Mouse (Mus musculus) thymus, postnatal 10 days (tissue): ENCODE measurements around the gene Grid2.

Experiments
- DNase-seq, 2 experiments: peaks; one replicate each; pipeline ENCODE4 v3.0.0; 2021; ENCODE audit warnings: low spot score in 2 of 2

Gene Grid2

GRCm38 (mm10) chr6:64047950-64048349 lies 792.3 kb downstream of the Grid2 start:
- no peak for DNase-seq

- DNase-seq = no peak
These were observed 808.2 kb downstream of the Grid2 start for GRCm38 (mm10) chr6:64063858-64064257.

GRCm38 (mm10) chr6:64064704-64065103 lies 809.0 kb downstream of the Grid2 start:
- no peak for DNase-seq

- DNase-seq = no peak
These were observed 817.7 kb downstream of the Grid2 start for GRCm38 (mm10) chr6:64073406-64073805.

- DNase-seq = no peak
These were observed 822.2 kb downstream of the Grid2 start for GRCm38 (mm10) chr6:64077911-64078310.

DNA sequence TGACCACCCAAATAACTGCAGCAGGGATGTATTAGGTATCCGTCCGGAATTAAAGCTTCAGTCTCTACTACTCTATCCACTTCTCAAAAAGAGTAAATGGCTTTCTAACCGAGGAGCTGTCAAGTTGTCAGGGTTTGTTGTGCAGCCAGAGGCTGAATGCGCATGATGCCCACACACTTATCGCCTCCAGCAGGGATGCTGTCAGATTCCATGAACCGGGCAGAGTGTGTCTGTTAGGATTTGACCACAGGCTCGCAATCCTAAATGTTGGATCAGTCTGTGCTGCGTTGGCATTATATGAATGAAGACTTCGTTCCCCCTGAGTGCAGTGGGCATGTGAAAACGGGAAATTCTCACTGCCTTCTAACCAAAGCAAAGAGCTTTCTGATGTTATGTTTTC lies 843.0 kb downstream of the Grid2 start:
- DNase-seq = no peak

DNA sequence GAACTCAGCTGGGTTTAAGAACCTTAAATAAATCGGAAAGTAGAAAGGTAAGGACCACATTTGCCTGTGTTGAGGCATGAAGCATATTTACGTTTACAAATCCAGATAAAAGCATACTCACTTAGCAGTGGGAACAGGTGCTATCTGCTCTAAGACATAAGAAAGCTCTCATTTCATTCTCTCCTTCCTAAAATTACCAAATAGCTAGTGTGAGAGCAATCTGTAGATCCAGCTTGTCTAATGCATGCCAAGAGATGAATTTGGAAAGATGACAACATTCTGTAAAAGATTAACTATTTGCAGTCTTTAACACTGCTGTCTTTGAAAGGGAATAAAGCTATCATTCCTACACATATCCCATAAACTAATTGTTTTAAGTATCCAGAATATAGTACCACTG lies 858.9 kb downstream of the Grid2 start:
- no peak for DNase-seq

GRCm38 (mm10) chr6:64136275-64136674 lies 880.6 kb downstream of the Grid2 start:
- DNase-seq = no peak

GRCm38 (mm10) chr6:64148613-64149012 lies 892.9 kb downstream of the Grid2 start:
- no peak for DNase-seq

GRCm38 (mm10) chr6:64174995-64175612 lies 919.4 kb downstream of the Grid2 start:
- no peak for DNase-seq

GRCm38 (mm10) chr6:64193646-64194045 lies 938.0 kb downstream of the Grid2 start:
- no peak for DNase-seq

DNA sequence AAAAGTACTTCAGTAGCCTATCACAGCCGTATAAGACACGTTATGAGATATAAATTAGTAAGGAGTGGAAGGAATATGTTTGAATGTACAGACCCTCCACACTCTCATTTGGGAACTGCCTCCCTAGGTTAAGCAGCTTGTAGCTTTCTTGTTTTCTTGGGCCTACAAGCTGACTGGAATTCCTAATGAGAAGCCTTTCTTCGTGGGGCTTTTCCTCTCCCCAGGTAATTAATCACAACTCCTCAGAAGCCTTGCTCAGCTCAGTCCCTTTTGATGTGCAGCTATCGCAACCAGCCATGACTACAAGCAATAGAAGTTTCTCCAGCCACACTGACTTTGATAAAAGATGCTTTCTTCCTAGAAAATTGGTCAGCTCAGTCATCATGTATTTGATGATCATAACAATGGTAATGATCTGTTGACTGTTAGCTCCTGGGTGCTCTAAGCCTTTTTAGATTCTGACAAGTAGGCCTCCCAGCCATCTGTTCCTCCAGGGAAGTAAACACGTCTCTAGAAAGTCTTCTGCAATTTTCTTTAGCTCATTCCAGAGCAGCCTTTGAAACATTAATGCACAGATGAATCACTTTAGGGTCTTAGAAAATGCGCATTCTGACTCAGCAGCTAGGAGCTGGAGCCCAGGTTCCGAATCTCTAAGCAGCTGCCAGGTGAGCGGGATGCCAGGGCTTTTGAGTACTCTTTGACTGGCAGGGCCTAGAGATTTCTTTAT lies 946.9 kb downstream of the Grid2 start:
- no peak for DNase-seq

GRCm38 (mm10) chr6:64236351-64236750 lies 980.7 kb downstream of the Grid2 start:
- DNase-seq = no peak

- no peak for DNase-seq
These were observed 984.9 kb downstream of the Grid2 start for GRCm38 (mm10) chr6:64240526-64240925.

DNA sequence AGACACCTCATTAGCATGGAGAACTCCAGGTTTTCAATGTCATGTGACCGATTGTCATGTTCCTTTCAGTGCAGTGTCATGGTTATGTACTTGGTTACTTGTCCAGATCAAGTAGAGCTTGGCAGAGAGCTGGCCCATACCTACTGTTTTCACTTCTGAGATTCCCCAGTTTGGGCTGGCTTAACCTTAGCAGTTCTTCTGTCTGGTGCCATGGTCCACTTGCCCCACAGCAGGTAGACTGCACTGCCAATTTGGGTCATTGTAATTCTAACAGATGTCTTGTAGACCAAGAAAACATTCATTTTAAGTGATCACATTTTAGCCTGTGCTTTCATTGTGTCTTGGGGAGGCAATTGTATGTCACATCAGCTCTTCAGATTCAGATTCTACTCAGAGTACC lies 990.3 kb downstream of the Grid2 start:
- DNase-seq = no peak

GRCm38 (mm10) chr6:64251041-64251440 lies 995.4 kb downstream of the Grid2 start:
- no peak for DNase-seq

GRCm38 (mm10) chr6:64263517-64263916 lies 1007.8 kb downstream of the Grid2 start:
- DNase-seq = no peak

- DNase-seq = no peak
These were observed 1008.5 kb downstream of the Grid2 start for GRCm38 (mm10) chr6:64264224-64264623.

DNA sequence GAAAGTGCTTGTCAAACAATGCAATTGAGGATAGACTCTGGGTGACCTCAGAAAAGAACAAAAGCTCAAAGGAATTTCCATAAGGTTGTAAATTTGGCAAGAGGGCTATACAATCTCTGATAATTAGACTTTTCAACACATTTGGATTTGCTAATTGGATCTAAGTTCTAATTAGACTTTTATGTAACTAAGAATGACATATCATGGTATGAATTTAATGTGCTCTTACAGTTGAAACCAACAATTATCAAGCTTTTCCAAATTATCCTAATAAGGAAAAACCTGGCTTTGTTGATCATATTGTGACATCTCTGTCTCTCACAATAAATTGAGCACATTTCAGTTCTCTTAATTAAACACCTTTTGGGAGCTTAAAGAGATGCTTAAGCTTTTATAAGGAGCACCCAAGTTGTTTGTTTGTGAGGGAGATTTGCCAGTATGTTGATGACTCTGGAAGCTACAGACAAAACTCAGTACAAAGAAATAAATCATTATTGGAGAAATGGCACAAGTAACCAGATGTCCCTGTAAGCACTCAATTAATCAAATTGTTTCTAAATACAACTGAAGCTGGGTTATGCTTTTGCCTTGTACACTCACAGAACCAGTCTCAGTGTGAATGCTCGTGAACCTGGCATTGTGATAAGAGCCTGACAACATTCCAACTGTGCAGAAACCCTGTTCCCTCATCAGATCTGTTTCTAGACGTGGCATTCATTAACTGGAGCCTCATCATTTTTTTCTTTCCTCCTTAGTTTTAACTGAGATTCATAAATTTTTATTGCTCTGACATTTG lies 1018.8 kb downstream of the Grid2 start:
- DNase-seq = no peak

- DNase-seq = no peak
These were observed 1024.3 kb downstream of the Grid2 start for GRCm38 (mm10) chr6:64279927-64280326.

DNA sequence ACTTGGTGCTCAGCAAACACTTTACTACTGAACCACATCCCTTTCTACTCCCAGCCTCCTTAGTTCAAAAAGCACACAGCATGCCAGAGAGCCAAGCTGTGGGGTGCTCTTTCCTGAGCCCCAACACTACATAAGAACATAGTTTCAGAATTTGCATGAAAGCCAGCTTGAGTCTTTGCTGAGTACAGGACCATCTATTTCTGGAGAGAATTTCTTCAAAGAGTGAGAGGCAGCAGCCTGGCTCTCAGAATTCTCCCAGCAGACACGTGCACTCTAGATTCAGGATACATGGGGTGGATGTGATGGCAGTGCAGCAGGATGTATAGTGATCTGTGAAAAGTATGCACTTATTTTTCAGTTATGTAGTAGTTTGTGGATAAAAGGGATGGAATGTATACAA lies 1038.1 kb downstream of the Grid2 start:
- no peak for DNase-seq

GRCm38 (mm10) chr6:64297633-64298032 lies 1042.0 kb downstream of the Grid2 start:
- no peak for DNase-seq
